Mouse (Mus musculus): ENCODE results near the gene Mpp6.

The Mpp6 gene

GRCm38 (mm10) chr6:50232984-50233383 is 122.9 kb downstream of the Mpp6 start:
- no peak for DNase-seq

- no peak for DNase-seq
Observed at GRCm38 (mm10) chr6:50237963-50238362, 127.9 kb downstream of the Mpp6 start.

GRCm38 (mm10) chr6:50239902-50240301 is 129.9 kb downstream of the Mpp6 start:
- no peak for DNase-seq

- no peak for DNase-seq
Observed at GRCm38 (mm10) chr6:50240437-50240836, 130.4 kb downstream of the Mpp6 start.

- no peak for DNase-seq
Observed at GRCm38 (mm10) chr6:50244126-50244525, 134.1 kb downstream of the Mpp6 start.

GRCm38 (mm10) chr6:50244967-50245366 is 134.9 kb downstream of the Mpp6 start:
- no peak for DNase-seq

- no peak for DNase-seq
Observed at GRCm38 (mm10) chr6:50247356-50247755, 137.3 kb downstream of the Mpp6 start.

GRCm38 (mm10) chr6:50247791-50248190 is 137.8 kb downstream of the Mpp6 start:
- no peak for DNase-seq
